Mouse (Mus musculus) bone marrow, adult 2 months (tissue): ENCODE results near the gene Spdl1. TPM values are rescaled to one million over a fixed set of nuclear protein-coding genes. Genes with fewer than 3 reads are reported as not detected.

Source experiments
- H3K27ac ChIP-seq: fragments of 200-500 bp; 2 replicates; pipeline ENCODE4 v1.5.1; 2012; ENCODE audit warnings: low read depth, mild to moderate bottlenecking, control low read depth, inconsistent platforms, low read length; ENCODE audit not compliant: control insufficient read depth, poor library complexity, insufficient read depth
- H3K4me1 ChIP-seq: fragments of 200-500 bp; 2 replicates; pipeline ENCODE4 v1.6.1; 2011; ENCODE audit warnings: low read length; ENCODE audit not compliant: control insufficient read depth, insufficient read depth
- H3K4me3 ChIP-seq: fragments of 200-500 bp; replicated peaks from 2 replicates; pipeline ENCODE3; 2011; ENCODE audit warnings: mild to moderate bottlenecking, low read depth, low read length, control low read depth; ENCODE audit not compliant: control insufficient read depth
- CTCF ChIP-seq: fragments of 200-500 bp; IDR thresholded peaks from 2 replicates; pipeline ENCODE4 v1.5.1; 2011; ENCODE audit warnings: low read length, control low read depth; ENCODE audit not compliant: control insufficient read depth, insufficient read depth
- POLR2A ChIP-seq: fragments of 200-500 bp; IDR thresholded peaks from 2 replicates; pipeline ENCODE4 v1.6.1; 2011; ENCODE audit warnings: low read depth, mild to moderate bottlenecking, control low read depth, low read length, borderline replicate concordance; ENCODE audit not compliant: control insufficient read depth
- WGBS: fragments of 180-500 bp; shearing (Covaris S2); methylation state at CpG from one replicate; pipeline ENCODE4 v1.1.7; 2018; 5-methylcytosine and 5-hydroxymethylcytosine counted together
- polyA plus RNA-seq: library from polyadenylated mRNA; stranded (reverse); fragments of >200 nt; gene quantifications from 2 replicates; pipeline ENCODE4 v1.2.4, GENCODE M21; 2011; ENCODE audit warnings: low replicate concordance; ENCODE audit not compliant: missing spikeins, insufficient read depth, insufficient read length

Spdl1 gene
- polyA plus RNA-seq, 1 experiment, result 12.1 TPM

DNA sequence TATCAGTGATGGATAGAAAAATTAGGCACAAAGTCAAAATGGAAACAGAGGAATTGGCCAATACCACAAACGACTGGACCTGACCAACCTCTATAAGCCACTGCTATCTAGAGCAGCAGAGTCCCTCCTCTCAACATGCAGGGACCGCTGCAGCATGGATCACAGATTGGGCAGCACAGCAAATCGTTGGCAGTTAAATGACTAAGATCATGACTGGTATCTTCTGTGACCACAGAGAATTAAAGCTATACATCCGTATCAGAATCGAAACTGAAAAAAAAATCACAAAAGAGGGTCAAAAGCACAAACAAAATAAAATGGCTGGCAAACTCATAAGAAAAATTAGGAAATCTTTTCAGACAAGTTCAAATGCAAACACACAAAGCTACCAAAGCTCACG lies 71.3 kb downstream of the Spdl1 start:
- 39% methylated on average over 6 of the region's 6 CpGs for WGBS
- no peak overlapping the region for H3K4me3 ChIP-seq

DNA sequence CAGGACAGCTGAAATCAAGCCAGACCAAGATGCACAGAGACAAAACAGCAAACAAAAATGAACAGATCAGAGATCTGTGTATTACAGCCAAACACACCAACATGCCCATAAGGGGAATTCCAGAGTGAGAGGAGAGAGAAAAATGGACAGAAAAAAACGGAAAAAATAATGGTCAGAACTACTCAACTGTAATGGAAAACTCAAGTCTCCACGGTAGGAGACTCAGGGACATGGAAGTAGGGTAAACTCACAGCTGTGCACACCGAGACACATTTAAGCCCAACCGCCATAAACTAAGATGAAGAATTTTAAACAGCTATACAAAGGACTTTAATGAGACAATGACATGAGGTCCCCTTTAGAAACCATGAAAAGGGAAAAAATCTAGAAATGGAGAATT lies 73.9 kb downstream of the Spdl1 start:
- no peak for TF ChIP-seq POLR2A
- H3K4me1 ChIP-seq, result peaks cover 7% of the 10 kb centered on the region
- H3K27ac ChIP-seq, result no peak overlapping the region
- H3K4me3 ChIP-seq, result no peak overlapping the region
- WGBS, result 87% methylated on average over 4 of the region's 4 CpGs

More for the DNA sequence above, 71.3 kb downstream of the Spdl1 start:
- TF ChIP-seq POLR2A, result no peak
- TF ChIP-seq CTCF, result no peak
- peaks cover 7% of the 10 kb centered on the region for H3K4me1 ChIP-seq
- H3K27ac ChIP-seq, result no peak overlapping the region

Other genes starting within 250 kb of the Spdl1 start
- 12.1 and 44.9 TPM in 2 replicates for gene Dock2, start 49.7 kb downstream of the Spdl1 start, polyA plus RNA-seq